Mouse (Mus musculus) liver, embryonic 14.5 days (tissue): ENCODE data around the gene Tgfbr1.

Experiments used
- CTCF ChIP-seq: IDR thresholded peaks from 2 replicates; pipeline ENCODE4 v1.5.1; 2016; ENCODE audit warnings: antibody characterized with exemption, low read depth, control low read depth
- EP300 ChIP-seq: IDR thresholded peaks from 2 replicates; pipeline ENCODE4 v1.6.1; 2016; ENCODE audit warnings: antibody characterized with exemption, low read depth

GRCm38 (mm10) chr4:47332812-47333343 is 20.1 kb upstream of the Tgfbr1 start:
- TF ChIP-seq CTCF: no peak
- TF ChIP-seq EP300: no peak
